ENCODE assay signal across 16 mouse cellular contexts in the genomic region with DNA sequence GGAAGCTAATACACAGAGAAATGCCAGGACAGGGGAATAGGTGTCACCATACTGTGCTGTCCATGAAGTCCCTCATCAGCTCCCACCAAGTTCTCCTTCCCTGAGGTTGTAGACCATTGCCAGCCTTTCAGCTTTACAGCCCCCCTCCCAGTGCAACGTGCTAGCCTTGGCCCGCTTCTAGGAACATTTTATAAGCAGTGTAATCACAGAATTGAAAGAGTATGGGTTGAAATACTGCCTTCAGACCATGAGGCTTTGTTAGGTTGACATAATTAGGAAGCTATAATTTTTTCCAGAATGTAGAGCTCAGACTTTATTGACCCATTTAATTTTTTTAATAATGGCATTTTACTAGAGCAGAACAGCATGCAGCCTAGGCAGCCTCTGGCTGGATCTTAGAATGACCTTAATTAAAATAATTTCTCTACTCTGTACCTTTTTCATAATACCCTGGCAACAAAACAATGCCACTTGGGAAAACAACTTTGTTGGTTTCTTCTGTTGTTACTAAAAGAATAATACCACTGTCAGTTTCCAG.
DNase-seq lines count a peak whose midpoint lies in the region; ATAC-seq lines count a peak whose summit lies in the region.
"Had no signal": no experiment of that assay in that cellular context is flagged by ENCODE, and none has a peak within 500 bp of the region (broad histone marks: within the 10 kb centered on the region; RNA-seq: fewer than 3 reads in every experiment).

No protein-coding gene starts in this region.

- peak; percentile 11 for DNase-seq in adipocyte (ENCODE audit: low spot score)
- no peak for DNase-seq in limb, embryonic 11.5 days (ENCODE audit: low spot score)
- DNase-seq in frontal cortex, postnatal 10 days (ENCODE audit: low spot score in 2 of 2), result no peak
- DNase-seq in heart, adult 8-10 months (ENCODE audit: low spot score), result no peak
- DNase-seq: adrenal gland, postnatal 14 days; cerebellum, adult 11-12 months; cerebellum, adult 9-10 months; cerebellum, postnatal 25 days; heart, adult 2 months; heart, postnatal 36 days had no signal

- no peaks in the 10 kb centered on the region for H3K36me3 ChIP-seq in hindbrain, embryonic 16.5 days (ENCODE audit: control insufficient read depth, insufficient read depth, low read length)
- H3K36me3 ChIP-seq in hindbrain, embryonic 12.5 days, result no peaks in the 10 kb centered on the region
- H3K36me3 ChIP-seq in limb, embryonic 11.5 days (ENCODE audit: control insufficient read depth, insufficient read depth, low read length), result no peaks in the 10 kb centered on the region
- no peaks in the 10 kb centered on the region for H3K36me3 ChIP-seq in limb, embryonic 15.5 days
- H3K36me3 ChIP-seq: embryonic facial prominence, embryonic 12.5 days; forebrain, embryonic 15.5 days; heart, embryonic 13.5 days had no signal

- 80% methylated on average over 2 of the region's 2 CpGs for WGBS in hindbrain, embryonic 16.5 days
- WGBS in hindbrain, embryonic 12.5 days, result 96% methylated on average over 2 of the region's 2 CpGs
- 30% methylated on average over 2 of the region's 2 CpGs for WGBS in limb, embryonic 11.5 days
- 30% methylated on average over 2 of the region's 2 CpGs for WGBS in limb, embryonic 15.5 days

- no peak overlapping the region for H3K4me2 ChIP-seq in hindbrain, embryonic 16.5 days (ENCODE audit: low read length)
- H3K4me2 ChIP-seq in hindbrain, embryonic 12.5 days (replicated peaks), result no peak overlapping the region
- no peak overlapping the region for H3K4me2 ChIP-seq in limb, embryonic 11.5 days (ENCODE audit: low read depth, severe bottlenecking)
- H3K4me2 ChIP-seq in limb, embryonic 15.5 days, result no peak overlapping the region
- H3K4me2 ChIP-seq: embryonic facial prominence, embryonic 12.5 days; forebrain, embryonic 15.5 days; heart, embryonic 13.5 days had no signal

- peak; percentile 41; the same call in 1 of the 2 replicates for ATAC-seq in hindbrain, embryonic 16.5 days
- no peak for ATAC-seq in hindbrain, embryonic 12.5 days (ENCODE audit: low FRiP score)
- peak; percentile 44; the same call in 1 of the 2 replicates for ATAC-seq in limb, embryonic 11.5 days (ENCODE audit: insufficient number of reproducible peaks, low FRiP score, low TSS enrichment, low read depth)
- 0 out of 2 replicates have a peak, but pooled peaks have one; percentile 49 for ATAC-seq in limb, embryonic 15.5 days (ENCODE audit: insufficient number of reproducible peaks, low FRiP score, low TSS enrichment, low read depth)
- ATAC-seq: forebrain, embryonic 15.5 days had no signal

- H3K9ac ChIP-seq in hindbrain, embryonic 16.5 days (ENCODE audit: low read depth, low read length), result no peak overlapping the region
- H3K9ac ChIP-seq in hindbrain, embryonic 12.5 days, result no peak overlapping the region
- no peak overlapping the region for H3K9ac ChIP-seq in limb, embryonic 11.5 days (ENCODE audit: low read length)
- H3K9ac ChIP-seq in limb, embryonic 15.5 days, result no peak overlapping the region
- H3K9ac ChIP-seq: embryonic facial prominence, embryonic 12.5 days; forebrain, embryonic 15.5 days; heart, embryonic 13.5 days had no signal

- no peak overlapping the region for H3K4me3 ChIP-seq in hindbrain, embryonic 16.5 days (ENCODE audit: low read length)
- no peak overlapping the region for H3K4me3 ChIP-seq in hindbrain, embryonic 12.5 days
- H3K4me3 ChIP-seq in limb, embryonic 11.5 days (ENCODE audit: low read depth, low read length), result no peak overlapping the region
- H3K4me3 ChIP-seq in limb, embryonic 15.5 days, result no peak overlapping the region
- H3K4me3 ChIP-seq: embryonic facial prominence, embryonic 12.5 days; forebrain, embryonic 15.5 days; heart, adult 2 months; heart, embryonic 13.5 days had no signal

- no peak overlapping the region for H3K27ac ChIP-seq in hindbrain, embryonic 16.5 days (ENCODE audit: low read depth, low read length)
- H3K27ac ChIP-seq in hindbrain, embryonic 12.5 days, result no peak overlapping the region
- H3K27ac ChIP-seq in limb, embryonic 11.5 days (replicated peaks; ENCODE audit: low read depth, low read length), result no peak overlapping the region; the same call in 1 of the 2 replicates
- H3K27ac ChIP-seq in limb, embryonic 15.5 days, result no peak overlapping the region; the same call in 1 of the 2 replicates
- H3K27ac ChIP-seq: embryonic facial prominence, embryonic 12.5 days; forebrain, embryonic 15.5 days; heart, adult 2 months; heart, embryonic 13.5 days had no signal

- H3K9me3 ChIP-seq in hindbrain, embryonic 16.5 days (ENCODE audit: control insufficient read depth, low read length), result no peaks in the 10 kb centered on the region
- no peaks in the 10 kb centered on the region for H3K9me3 ChIP-seq in hindbrain, embryonic 12.5 days (replicated peaks)
- H3K9me3 ChIP-seq in limb, embryonic 11.5 days (ENCODE audit: control insufficient read depth, low read length), result no peaks in the 10 kb centered on the region
- no peaks in the 10 kb centered on the region for H3K9me3 ChIP-seq in limb, embryonic 15.5 days
- H3K9me3 ChIP-seq: embryonic facial prominence, embryonic 12.5 days; forebrain, embryonic 15.5 days; heart, embryonic 13.5 days had no signal

- H3K4me1 ChIP-seq in hindbrain, embryonic 16.5 days (ENCODE audit: control insufficient read depth, insufficient read depth, low read depth, low read length), result no peaks in the 10 kb centered on the region; the same call in 1 of the 2 replicates
- no peaks in the 10 kb centered on the region for H3K4me1 ChIP-seq in hindbrain, embryonic 12.5 days
- peaks cover 5% of the 10 kb centered on the region; the same call in 1 of the 2 replicates for H3K4me1 ChIP-seq in limb, embryonic 11.5 days (ENCODE audit: control insufficient read depth, insufficient read depth, low read length)
- H3K4me1 ChIP-seq in limb, embryonic 15.5 days, result peaks cover 12% of the 10 kb centered on the region; the same call in 1 of the 2 replicates
- H3K4me1 ChIP-seq: embryonic facial prominence, embryonic 12.5 days; forebrain, embryonic 15.5 days; heart, embryonic 13.5 days had no signal

- no peaks in the 10 kb centered on the region for H3K27me3 ChIP-seq in hindbrain, embryonic 16.5 days (replicated peaks; ENCODE audit: control insufficient read depth, insufficient read depth, low read length)
- no peaks in the 10 kb centered on the region for H3K27me3 ChIP-seq in hindbrain, embryonic 12.5 days
- no peaks in the 10 kb centered on the region for H3K27me3 ChIP-seq in limb, embryonic 11.5 days (ENCODE audit: control insufficient read depth, insufficient read depth, low read length)
- no peaks in the 10 kb centered on the region for H3K27me3 ChIP-seq in limb, embryonic 15.5 days
- H3K27me3 ChIP-seq: embryonic facial prominence, embryonic 12.5 days; forebrain, embryonic 15.5 days; heart, embryonic 13.5 days had no signal
